Mouse (Mus musculus) stomach, embryonic 14.5 days (tissue): Measurements from ENCODE around the gene Plekhg4. TPM values are rescaled to one million over a fixed set of nuclear protein-coding genes. Genes with fewer than 3 reads are reported as not detected.

Experiments used
- ATAC-seq: fragments of 200-750 bp; cut with Nextera tagmentation; 2 replicates; pipeline ENCODE4 v1.8.0; 2017; ENCODE audit warnings: low read depth, moderate TSS enrichment; ENCODE audit not compliant: insufficient number of reproducible peaks, insufficient read depth, low FRiP score
- H3K27ac ChIP-seq: fragments of 300-500 bp; sonication (generic); 2 replicates; pipeline ENCODE4 v1.5.1; 2014; ENCODE audit warnings: mild to moderate bottlenecking, low read length, moderate library complexity, mixed read lengths
- H3K27me3 ChIP-seq: fragments of 300-500 bp; sonication (generic); 2 replicates; pipeline ENCODE4 v1.6.1; 2014; ENCODE audit warnings: low read length, control low read depth, mixed read lengths; ENCODE audit not compliant: control insufficient read depth, insufficient read depth
- H3K36me3 ChIP-seq: fragments of 300-500 bp; sonication (generic); 2 replicates; pipeline ENCODE4 v1.6.1; 2014; ENCODE audit warnings: mild to moderate bottlenecking, control low read depth, low read length, moderate library complexity, mixed read lengths; ENCODE audit not compliant: control insufficient read depth, insufficient read depth
- H3K4me1 ChIP-seq: fragments of 300-500 bp; sonication (generic); 2 replicates; pipeline ENCODE4 v1.6.1; 2014; ENCODE audit warnings: low read length, control low read depth, mixed read lengths; ENCODE audit not compliant: control insufficient read depth, insufficient read depth
- H3K4me2 ChIP-seq: fragments of 300-500 bp; sonication (generic); replicated peaks from 2 replicates; pipeline ENCODE4 v1.6.1; 2014; ENCODE audit warnings: low read depth, low read length, control low read depth
- H3K4me3 ChIP-seq: fragments of 300-500 bp; sonication (generic); 2 replicates; pipeline ENCODE4 v1.5.1; 2014; ENCODE audit warnings: low read depth, low read length, control low read depth
- H3K9ac ChIP-seq: fragments of 300-500 bp; sonication (generic); replicated peaks from 2 replicates; pipeline ENCODE4 v1.6.1; 2014; ENCODE audit warnings: low read depth, mild to moderate bottlenecking, control low read depth, low read length, moderate library complexity, mixed read lengths
- H3K9me3 ChIP-seq: fragments of 300-500 bp; sonication (generic); 2 replicates; pipeline ENCODE4 v1.6.1; 2016; ENCODE audit warnings: low read depth, low read length, control low read depth; ENCODE audit not compliant: control insufficient read depth
- WGBS: fragments of 180-500 bp; shearing (Covaris S2); extraction: QIAGEN DNeasy Blood & Tissue Kit; methylation state at CpG from one replicate; pipeline ENCODE4 v1.1.7; 2014; 5-methylcytosine and 5-hydroxymethylcytosine counted together
- polyA plus RNA-seq: library from polyadenylated mRNA; unstranded; fragments of >200 nt; fragmentation: Nextera tagmentation; extraction: Ambion mirVana; gene quantifications from 2 replicates; pipeline ENCODE4 v1.2.1, GENCODE M21; 2014

The Plekhg4 gene
- polyA plus RNA-seq = 0.14 and 0.64 TPM in 2 replicates

- no peaks in the 10 kb centered on the region for H3K27me3 ChIP-seq
- H3K36me3 ChIP-seq = no peaks in the 10 kb centered on the region
- no peak within 1 kb of the TSS for H3K4me2 ChIP-seq
- H3K9me3 ChIP-seq = no peaks in the 10 kb centered on the region
- H3K4me3 ChIP-seq = no peak within 1 kb of the TSS
- 53% methylated on average over 2 of the region's 2 CpGs for WGBS
- no peak within 1 kb of the TSS for H3K27ac ChIP-seq
- ATAC-seq = no peak
- H3K9ac ChIP-seq = no peak within 1 kb of the TSS
- no peaks in the 10 kb centered on the region for H3K4me1 ChIP-seq
These were observed at the start of gene Plekhg4 for GRCm38 (mm10) chr8:105373032-105373431. Plekhg4 (plus strand) TSS chr8:105373274.

GRCm38 (mm10) chr8:105325641-105326093 lies 47.4 kb upstream of the Plekhg4 start:
- ATAC-seq = peak; percentile 8; the same call in 1 of the 2 replicates
- H3K9me3 ChIP-seq = no peaks in the 10 kb centered on the region
- H3K36me3 ChIP-seq = peaks cover 33% of the 10 kb centered on the region
- H3K4me3 ChIP-seq = peak overlapping the region; percentile 56
- H3K27ac ChIP-seq = peak overlapping the region; percentile 4; the same call in 1 of the 2 replicates
- H3K4me2 ChIP-seq = peak overlapping the region; percentile 60
- 0% methylated on average over 12 of the region's 12 CpGs for WGBS
- peak overlapping the region; percentile 57 for H3K9ac ChIP-seq
- no peaks in the 10 kb centered on the region for H3K27me3 ChIP-seq
- H3K4me1 ChIP-seq = peaks cover 14% of the 10 kb centered on the region; the same call in 1 of the 2 replicates

GRCm38 (mm10) chr8:105326141-105326672 lies 46.9 kb upstream of the Plekhg4 start, which contains the start of the genes Lrrc29 and Tmem208:
Lrrc29 (minus strand) TSS chr8:105326278.
Tmem208 (plus strand) TSS chr8:105326354.
- Histone ChIP-seq H3K4me3 (peak within 1 kb of the TSS; percentile 56), H3K27me3 (no peaks in the 10 kb centered on the region), H3K9ac (peak within 1 kb of the TSS; percentile 57), H3K36me3 (peaks cover 39% of the 10 kb centered on the region), H3K4me2 (peak within 1 kb of the TSS; percentile 90), H3K4me1 (peaks cover 14% of the 10 kb centered on the region; the same call in 1 of the 2 replicates), H3K9me3 (no peaks in the 10 kb centered on the region), H3K27ac (peak within 1 kb of the TSS; percentile 76; the same call in 1 of the 2 replicates)
- peak; percentile 91 for ATAC-seq
- WGBS = under 1% methylated on average over 36 of the region's 36 CpGs

- H3K4me1 ChIP-seq = peaks cover 14% of the 10 kb centered on the region; the same call in 1 of the 2 replicates
- no peaks in the 10 kb centered on the region for H3K9me3 ChIP-seq
- peak overlapping the region; percentile 56 for H3K4me3 ChIP-seq
- H3K27me3 ChIP-seq = no peaks in the 10 kb centered on the region
- H3K4me2 ChIP-seq = peak overlapping the region; percentile 90
- 35% methylated on average over 6 of the region's 6 CpGs for WGBS
- H3K36me3 ChIP-seq = peaks cover 46% of the 10 kb centered on the region
- H3K27ac ChIP-seq = peak overlapping the region; percentile 76; the same call in 1 of the 2 replicates
- ATAC-seq = no peak
- H3K9ac ChIP-seq = peak overlapping the region; percentile 41
These were observed 46.1 kb upstream of the Plekhg4 start for GRCm38 (mm10) chr8:105326968-105327367.

- no peaks in the 10 kb centered on the region for H3K9me3 ChIP-seq
These were observed 42.7 kb upstream of the Plekhg4 start for GRCm38 (mm10) chr8:105330325-105330724.

GRCm38 (mm10) chr8:105331469-105331868 lies 41.6 kb upstream of the Plekhg4 start:
- 93% methylated on average over 22 of the region's 22 CpGs for WGBS
- Histone ChIP-seq H3K4me2 (no peak overlapping the region), H3K36me3 (peaks cover 76% of the 10 kb centered on the region), H3K4me1 (peaks cover 9% of the 10 kb centered on the region; the same call in 1 of the 2 replicates), H3K27ac (no peak overlapping the region), H3K9me3 (no peaks in the 10 kb centered on the region), H3K27me3 (no peaks in the 10 kb centered on the region), H3K4me3 (no peak overlapping the region), H3K9ac (no peak overlapping the region)
- no peak for ATAC-seq

More at GRCm38 (mm10) chr8:105330325-105330724, 42.7 kb upstream of the Plekhg4 start:
- no peak overlapping the region for H3K9ac ChIP-seq
- H3K27ac ChIP-seq = no peak overlapping the region
- H3K4me3 ChIP-seq = no peak overlapping the region
- H3K36me3 ChIP-seq = peaks cover 64% of the 10 kb centered on the region
- no peaks in the 10 kb centered on the region for H3K27me3 ChIP-seq
- peaks cover 10% of the 10 kb centered on the region; the same call in 1 of the 2 replicates for H3K4me1 ChIP-seq
- no peak for ATAC-seq
- no peak overlapping the region for H3K4me2 ChIP-seq
- 91% methylated on average over 12 of the region's 12 CpGs for WGBS

- no peaks in the 10 kb centered on the region for H3K9me3 ChIP-seq
- 93% methylated on average over 9 of the region's 9 CpGs for WGBS
These were observed 41.1 kb upstream of the Plekhg4 start for GRCm38 (mm10) chr8:105331931-105332330.

GRCm38 (mm10) chr8:105332523-105332922 lies 40.6 kb upstream of the Plekhg4 start:
- Histone ChIP-seq H3K4me3 (no peak overlapping the region), H3K9ac (no peak overlapping the region), H3K36me3 (peaks cover 85% of the 10 kb centered on the region), H3K9me3 (no peaks in the 10 kb centered on the region), H3K27ac (no peak overlapping the region), H3K4me2 (no peak overlapping the region), H3K27me3 (no peaks in the 10 kb centered on the region), H3K4me1 (peaks cover under 1% of the 10 kb centered on the region; the same call in 1 of the 2 replicates)
- WGBS = 76% methylated on average over 2 of the region's 2 CpGs
- no peak for ATAC-seq

More at GRCm38 (mm10) chr8:105331931-105332330, 41.1 kb upstream of the Plekhg4 start:
- Histone ChIP-seq H3K36me3 (peaks cover 80% of the 10 kb centered on the region), H3K4me2 (no peak overlapping the region), H3K27ac (no peak overlapping the region), H3K9ac (no peak overlapping the region), H3K27me3 (no peaks in the 10 kb centered on the region), H3K4me1 (peaks cover 6% of the 10 kb centered on the region; the same call in 1 of the 2 replicates), H3K4me3 (no peak overlapping the region)
- no peak for ATAC-seq
